Mouse (Mus musculus) MEL (cell line): ENCODE measurements around the gene Aph1c.
"Not testable (repeated sequence)": the region's sequence is repeated elsewhere in the genome, so short reads cannot be mapped to it uniquely, and the experiment has no call there.

Source experiments
- CTCF ChIP-seq, 3 experiments: IDR thresholded peaks in 2 of 3; conservative IDR thresholded peaks in 1 of 3; 2 replicates each; pipeline ENCODE4 v1.5.1; 2011 to 2012; ENCODE audit warnings: low read length in 3 of 3, low read depth in 2 of 3, mild to moderate bottlenecking in 2 of 3, improper control_type of control experiment in 1 of 3, inconsistent platforms in 1 of 3, mixed read lengths in 1 of 3, moderate library complexity in 1 of 3; ENCODE audit not compliant: control insufficient read depth in 1 of 3, insufficient read depth in 1 of 3, poor library complexity in 1 of 3, severe bottlenecking in 1 of 3
- GATA1 ChIP-seq: IDR thresholded peaks from 2 replicates; pipeline ENCODE4 v1.6.1; 2011; ENCODE audit warnings: low read depth, low read length, improper control_type of control experiment
- USF1 ChIP-seq: IDR thresholded peaks from 2 replicates; pipeline ENCODE4 v1.6.1; 2014; ENCODE audit warnings: low read depth, mild to moderate bottlenecking, inconsistent platforms, low read length, improper control_type of control experiment, moderate library complexity

DNA sequence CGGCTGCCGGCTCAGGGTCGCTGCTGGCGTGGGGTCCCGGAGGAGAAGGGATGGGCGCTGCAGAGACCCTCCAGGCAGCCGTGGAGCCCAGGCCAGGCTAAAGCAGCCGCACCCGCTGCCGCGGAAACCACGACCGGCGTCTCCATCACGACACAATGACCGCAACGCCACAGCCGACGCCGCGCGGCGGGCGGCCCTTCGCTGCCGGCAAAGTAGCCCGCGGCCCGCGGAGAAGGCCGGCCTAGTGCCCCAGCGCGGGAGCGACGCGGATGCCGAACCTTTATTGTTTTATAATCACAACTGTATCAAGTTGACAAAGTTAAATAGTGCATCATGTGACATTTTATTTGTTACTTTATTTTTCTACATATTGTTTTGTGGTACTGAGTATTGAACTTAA is 28.6 kb downstream of the Aph1c start:
- not testable (repeated sequence) for TF ChIP-seq CTCF (IDR thresholded peaks at IDR 0.05 in 2 of 3, conservative IDR thresholded peaks at IDR 0.05 in 1 of 3; ENCODE audit: control insufficient read depth in 1 of 3, insufficient read depth in 1 of 3, low read depth in 2 of 3, low read length in 3 of 3, poor library complexity in 1 of 3, severe bottlenecking in 1 of 3); USF1; GATA1
